Mouse (Mus musculus) gastrocnemius, adult 18-20 months (tissue): ENCODE data around the gene H2afy2. TPM values are rescaled to one million over a fixed set of nuclear protein-coding genes. Genes with fewer than 3 reads are reported as not detected.
A peak's percentile ranks its signal among the peaks of the same experiment; 100 is the strongest.

ENCODE experiments used
- DNase-seq: peaks from one replicate; pipeline ENCODE4 v3.0.0; 2021; ENCODE audit warnings: low spot score
- total RNA-seq, 2 experiments: library from RNA; stranded (reverse); gene quantifications; 2 replicates each; pipeline ENCODE4 v1.2.3; 2021

H2afy2 gene
- total RNA-seq, 2 experiments from 2014 or later = 0.71 to 0.83 TPM

DNA sequence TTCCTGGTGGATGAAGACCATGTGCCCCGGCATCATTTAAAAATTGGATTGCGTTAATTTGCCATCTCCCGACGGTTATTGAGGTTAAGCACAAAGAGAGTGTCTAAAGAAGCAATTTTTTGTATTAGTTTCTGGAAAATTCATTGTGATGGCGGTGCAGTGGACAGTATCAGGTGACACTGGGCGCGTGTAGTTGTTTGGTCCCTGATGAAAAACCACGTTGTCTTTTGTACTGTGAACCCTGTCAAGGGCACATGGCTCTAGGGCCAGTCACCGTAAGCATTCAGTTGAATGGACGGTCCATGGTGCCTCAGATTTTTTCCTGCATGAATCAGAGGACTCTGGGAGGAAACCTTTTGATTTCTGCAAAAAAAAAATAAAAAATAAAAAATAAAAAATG is 467 bp upstream of the H2afy2 start:
- DNase-seq = no peak

DNA sequence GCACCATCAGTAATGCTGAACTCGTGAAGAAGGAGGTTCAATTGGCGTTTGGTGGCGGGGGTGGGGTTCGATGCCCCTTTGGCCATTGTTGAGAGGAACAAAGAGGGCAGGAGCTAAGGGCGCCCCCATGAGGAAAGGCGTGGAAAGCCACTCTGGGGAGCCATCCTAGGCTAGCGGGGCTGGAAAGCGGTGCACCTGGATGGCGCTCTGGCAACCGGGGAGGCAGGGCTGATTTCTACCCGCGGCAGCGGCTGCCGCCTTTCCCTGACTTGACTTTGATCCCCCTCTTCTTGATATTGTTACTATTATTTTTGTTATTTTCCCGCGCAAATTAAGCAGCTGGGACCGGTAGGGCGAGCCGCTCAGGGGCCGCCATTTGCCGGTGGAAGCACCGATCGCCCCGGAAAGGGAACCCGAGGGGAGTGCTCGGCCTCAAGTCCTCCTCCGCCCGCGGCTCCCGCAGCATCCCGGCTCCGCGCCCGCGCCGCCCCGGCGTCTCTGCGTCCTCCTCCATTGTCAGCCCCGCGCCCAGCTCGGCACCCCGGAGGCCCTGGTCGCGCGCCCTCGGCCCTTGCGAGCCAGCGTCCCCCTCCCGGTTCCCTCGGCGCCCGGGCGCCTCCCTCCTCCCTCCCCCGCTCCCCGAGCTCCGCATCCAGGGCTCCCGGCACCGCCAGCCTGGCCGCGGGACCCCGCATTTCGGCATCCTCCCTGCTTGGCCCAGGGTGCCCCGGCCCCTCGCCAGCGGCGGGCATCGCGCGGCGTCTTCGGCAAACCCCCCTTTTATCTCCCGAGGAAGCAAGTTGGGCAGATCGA is 942 bp downstream of the H2afy2 start:
- peak; percentile 7 for DNase-seq

DNA sequence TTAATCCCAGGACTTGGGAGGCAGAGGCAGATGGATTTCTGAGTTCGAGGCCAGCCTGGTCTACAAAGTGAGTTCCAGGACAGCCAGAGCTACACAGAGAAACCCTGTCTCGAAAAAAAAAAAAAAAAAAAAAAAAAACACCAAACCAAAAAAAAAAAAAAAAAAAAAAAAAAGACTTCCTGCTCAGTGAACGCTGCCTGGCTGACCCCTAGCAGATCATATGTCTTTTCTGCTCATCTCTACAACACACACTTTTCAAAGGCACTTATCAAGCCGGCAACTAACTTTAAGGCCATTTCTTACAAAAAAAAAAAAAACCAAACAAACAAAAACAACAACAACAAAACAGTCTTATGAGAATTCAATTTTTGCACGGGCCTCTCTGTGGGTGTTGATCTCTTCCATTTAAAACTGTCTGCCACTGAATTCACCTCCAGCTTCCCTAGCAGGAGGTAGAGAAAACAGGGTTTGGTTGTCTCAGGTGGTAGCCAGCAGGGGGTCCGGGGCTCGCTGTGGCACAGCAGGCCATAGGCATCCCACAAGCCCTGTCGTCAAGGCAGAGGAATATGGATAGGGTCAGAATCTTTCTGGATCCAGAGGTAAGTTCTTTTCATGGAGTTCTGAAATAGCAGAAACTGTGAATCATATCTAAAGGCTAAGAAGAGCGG is 2.4 kb downstream of the H2afy2 start:
- DNase-seq = no peak

DNA sequence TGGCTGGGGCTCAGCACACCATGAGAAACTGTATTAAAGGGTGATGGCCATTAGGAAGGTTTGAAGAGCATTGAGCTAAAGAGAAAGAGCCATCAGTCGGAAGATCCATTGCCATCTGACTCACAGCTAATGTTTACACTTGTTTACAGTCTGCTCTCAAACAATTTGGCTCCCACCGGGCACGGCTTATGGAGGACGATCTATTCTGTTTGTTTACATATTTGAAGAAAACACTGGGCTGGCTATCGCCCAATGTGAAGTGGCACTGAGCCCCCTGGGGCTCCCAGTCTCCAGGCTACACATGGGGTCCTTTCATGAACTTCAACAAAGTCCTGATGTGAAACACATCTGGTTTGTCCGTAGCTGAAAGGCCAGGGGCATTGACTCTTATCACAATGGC is 17.1 kb downstream of the H2afy2 start:
- no peak for DNase-seq

DNA sequence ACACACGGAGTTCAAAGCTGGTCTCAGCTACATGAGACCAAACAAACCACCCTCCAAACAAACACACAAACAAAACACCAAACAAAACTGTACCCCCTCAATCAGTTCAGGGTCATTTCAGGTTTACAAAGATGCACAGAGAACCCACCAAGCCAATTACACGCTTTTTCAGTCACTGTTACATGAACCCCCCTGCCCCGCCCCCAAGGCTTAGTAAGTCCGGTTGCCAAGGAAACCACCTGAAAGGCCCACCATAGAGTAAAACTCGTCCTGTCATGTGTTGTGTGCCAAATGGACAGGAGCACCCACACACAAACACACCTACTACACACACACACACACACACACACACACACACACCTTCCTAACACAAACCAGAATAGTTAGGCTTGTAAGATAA is 18.4 kb downstream of the H2afy2 start:
- DNase-seq = no peak

DNA sequence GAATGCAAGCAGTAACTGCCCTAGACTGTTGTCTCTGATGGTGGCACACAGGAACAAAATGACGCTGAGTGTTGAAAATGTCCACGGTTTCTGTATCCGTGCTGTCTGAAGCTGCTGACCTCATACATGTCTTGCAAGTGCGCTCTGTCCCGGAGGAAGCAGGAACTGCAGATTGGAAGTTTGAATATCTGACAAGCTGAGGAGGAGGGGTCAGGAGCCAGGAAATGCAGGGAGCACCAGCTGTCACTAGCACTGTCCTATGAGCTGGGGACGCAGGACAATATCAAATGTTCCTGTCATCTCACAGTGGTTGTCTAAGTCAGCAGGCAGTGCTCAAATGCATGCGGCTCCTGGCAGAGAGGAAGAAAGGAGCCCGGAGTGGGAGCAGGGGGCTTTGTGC is 19.3 kb downstream of the H2afy2 start:
- no peak for DNase-seq

DNA sequence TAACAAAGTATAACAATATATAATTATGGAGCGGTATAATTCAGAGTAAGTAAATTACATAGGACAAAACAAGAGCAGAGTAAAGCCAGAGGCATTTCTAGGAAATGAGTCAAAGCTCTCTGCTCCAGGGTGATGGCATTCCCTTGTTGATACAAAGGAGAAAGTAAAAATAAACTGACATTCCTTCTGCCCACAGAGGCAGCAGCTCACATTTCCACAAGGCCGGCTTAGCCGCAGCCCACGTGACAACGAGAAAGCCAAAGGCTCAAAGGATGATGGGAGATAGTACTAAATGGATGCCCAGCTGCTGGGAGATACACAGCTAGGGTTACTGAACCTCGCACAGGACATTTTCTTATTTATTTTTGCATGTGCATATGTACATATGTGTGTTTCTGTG is 24.1 kb downstream of the H2afy2 start:
- peak; percentile 21 for DNase-seq

DNA sequence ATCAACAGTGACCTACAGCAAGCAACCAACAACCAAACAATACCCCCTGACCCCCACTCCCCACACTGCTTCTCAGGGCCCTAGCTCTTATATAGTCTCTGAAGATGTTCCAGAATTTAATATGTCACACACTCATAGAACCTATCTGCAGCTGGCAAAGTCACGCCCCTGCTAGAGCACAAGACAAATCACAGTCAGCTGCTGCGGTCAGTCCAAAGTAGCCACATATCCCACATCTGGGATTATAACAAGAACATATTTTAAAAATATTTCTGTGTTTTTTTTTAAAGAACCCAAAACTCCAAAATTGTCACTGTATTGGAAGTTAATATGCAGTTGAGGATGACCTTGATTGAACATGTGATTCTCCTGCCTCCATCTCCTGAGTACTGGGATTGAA is 25.0 kb downstream of the H2afy2 start:
- no peak for DNase-seq

DNA sequence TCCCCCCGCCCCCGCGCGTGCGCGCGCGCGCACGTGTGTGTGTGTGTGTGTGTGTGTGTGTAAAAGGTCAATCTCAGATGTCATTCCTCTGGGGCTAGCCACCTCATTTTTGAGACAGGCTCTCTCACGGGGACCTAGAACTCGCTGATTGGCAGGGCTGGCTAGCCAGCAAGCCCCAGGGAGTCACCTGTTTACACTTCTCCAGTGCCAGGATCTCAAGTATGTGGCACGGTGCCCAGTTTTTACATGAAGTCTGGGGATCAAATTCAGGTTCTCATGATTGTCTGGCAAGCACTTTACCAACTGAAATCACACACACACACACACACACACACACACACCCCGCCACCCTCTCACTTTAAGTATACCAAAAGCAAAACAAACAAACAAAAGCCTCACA is 26.9 kb downstream of the H2afy2 start:
- DNase-seq = peak; percentile 68

DNA sequence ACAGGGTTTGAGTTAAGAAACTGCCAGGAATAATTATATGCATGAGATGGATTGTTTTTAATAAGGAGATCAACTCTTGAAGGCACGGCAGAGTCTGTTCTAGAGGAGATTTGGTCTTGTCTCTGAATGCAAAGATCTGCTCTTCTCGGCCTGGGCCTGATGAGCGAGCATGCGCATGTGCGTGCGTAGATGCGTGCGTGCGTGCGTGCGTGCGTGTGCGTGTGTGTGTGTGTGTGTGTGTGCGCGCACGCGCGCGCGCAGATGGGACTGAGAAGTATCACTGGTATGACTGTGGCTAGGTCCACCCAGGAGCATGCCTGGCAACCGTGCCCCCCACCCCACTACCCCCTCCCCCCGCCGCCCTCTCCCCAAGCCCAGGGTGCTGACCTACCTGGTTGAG is 30.9 kb downstream of the H2afy2 start:
- DNase-seq = no peak

DNA sequence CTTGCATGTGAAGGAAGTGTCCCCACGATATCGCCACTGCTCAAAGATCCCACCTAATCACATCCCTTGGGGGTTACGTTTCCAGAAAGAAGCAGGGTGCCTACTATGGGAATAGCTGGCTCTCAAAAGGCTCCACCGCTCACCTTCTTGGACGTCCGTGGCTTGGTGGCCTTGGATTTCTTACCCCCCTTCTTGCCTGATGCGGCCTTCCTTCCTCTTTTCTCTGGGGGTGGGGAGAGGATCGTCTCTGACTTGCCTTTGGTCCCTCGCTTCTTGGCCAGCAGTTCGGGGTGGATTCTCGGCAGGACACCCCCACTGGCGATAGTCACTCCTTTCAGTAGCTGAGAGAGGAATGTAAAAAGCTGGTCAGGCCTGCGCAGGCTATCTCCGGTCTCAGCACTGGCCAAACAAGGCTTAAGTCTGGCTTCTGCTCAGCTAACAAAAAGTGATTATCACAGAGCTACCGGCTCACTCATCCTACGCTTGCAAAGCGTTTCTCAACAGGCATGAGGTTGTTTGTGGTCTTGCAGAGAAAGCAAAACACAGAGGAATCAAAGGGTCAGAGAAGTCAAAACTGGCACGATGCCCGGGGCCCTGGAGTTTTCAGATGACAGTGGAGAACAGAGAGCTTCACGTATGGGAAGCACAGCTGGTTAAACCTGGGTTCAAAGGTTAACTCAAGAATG is 32.3 kb downstream of the H2afy2 start:
- DNase-seq = no peak

DNA sequence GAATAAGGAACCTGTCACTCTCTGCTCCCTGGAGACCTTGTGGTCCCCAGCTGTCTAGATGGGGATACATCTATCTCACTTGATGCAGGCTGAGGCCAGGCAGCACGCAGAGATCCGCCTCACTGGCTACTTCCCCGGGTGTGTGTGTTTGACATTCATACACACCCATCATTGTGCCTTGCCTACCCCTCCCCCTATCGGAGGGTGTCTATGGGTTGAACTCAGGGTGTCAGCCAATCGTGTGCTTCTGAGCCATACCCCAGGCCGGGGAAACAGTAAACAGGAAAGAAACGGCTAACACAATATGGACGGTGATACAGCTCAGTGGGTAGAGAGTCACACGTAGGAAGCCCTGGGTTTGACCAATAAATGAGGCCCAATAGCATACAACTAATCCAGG is 33.9 kb downstream of the H2afy2 start:
- DNase-seq = no peak

DNA sequence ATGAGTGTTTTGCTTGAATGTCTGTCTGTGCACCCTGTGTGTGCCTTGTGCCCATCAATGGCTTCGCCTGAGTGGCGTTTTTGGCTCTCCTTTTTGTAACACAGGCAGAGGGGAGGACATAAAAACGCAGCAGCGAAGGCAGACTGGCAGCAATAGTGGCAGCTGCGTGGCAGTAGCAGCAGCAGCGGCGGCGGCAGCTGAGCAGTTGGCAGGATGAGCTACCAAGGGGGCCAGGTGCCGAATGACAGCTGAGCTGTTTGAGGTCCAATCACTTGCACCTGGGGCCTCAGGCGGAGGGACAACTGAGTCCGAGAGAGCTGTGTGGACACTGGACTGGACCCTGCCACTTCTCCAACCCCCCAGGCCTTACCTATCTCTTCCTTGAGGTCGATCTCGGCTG is 36.6 kb downstream of the H2afy2 start:
- DNase-seq = no peak

DNA sequence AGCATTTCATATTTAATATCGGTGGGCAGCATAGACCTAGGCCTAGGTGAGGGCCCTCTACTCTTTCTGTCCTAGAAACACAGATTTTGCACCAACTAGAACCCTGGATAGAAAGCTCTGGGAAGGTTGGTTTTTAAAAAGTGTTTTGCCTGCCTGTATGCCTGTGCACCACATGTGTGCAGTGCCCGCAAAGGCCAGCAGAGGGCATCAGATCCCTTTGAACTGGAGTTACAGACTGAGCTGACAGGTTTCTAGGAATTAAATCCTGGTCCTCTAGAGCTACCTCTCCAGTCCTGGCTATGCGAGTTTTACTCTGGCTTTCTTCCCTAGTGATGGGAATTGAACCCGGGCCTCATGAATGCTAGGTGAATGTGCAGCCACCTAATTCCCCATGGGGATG is 38.8 kb downstream of the H2afy2 start:
- no peak for DNase-seq

DNA sequence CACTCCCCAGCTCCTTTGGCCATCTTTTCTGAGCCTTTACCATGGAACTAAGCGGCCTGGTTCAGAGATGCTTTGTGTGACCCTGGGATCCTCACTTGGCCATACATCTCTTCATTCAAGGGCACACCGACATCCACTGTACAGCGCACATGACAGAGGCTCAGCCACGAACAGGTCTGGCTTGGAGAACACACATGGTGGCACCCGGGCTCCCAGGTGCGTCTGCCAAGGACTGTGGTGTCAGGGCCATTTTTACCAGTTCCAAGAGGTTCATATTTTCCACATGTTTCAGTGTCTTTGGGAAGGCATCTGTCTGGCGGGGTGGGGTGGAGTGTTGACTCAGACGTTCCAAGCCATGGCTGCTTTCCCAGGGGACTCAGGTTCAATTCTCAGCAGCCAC is 41.6 kb downstream of the H2afy2 start:
- DNase-seq = no peak

DNA sequence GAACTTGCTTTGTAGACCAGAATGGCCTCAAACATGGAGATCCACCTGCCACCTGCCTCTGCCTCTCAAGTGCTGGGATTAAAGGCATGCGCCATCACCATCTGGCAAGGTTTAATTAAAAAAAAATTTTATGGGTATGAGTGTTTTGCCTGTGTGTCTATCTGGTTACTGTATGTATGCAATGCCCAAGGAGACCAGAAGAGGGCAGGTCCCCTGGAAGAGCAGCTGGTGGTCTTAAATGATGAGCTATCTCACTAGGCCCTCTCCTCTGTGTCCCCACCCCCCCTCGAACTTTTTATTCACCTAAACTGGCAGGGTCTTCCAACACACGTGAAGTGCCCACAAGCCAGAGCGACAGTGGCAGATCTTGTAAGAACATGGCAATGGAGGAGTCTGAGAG is 42.1 kb downstream of the H2afy2 start:
- DNase-seq = no peak

DNA sequence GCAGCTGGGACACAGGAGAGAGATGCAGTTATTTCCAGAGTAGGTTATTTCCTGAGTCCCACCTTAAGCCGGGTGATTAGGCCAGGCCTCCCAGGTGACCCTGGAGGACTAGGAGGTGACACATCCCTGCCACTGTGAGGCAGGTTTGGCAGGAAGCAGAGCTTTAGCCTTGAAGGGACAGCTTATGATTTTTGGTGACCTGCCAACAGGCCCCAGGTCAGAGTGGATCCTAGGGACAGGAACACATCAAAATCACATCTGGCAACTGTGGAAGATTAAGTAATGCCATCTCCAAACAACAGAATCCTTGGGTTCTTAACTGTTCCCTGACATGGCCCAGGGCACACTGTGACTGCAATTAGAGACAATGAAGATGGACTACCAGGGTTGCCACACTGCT is 42.6 kb downstream of the H2afy2 start:
- no peak for DNase-seq

DNA sequence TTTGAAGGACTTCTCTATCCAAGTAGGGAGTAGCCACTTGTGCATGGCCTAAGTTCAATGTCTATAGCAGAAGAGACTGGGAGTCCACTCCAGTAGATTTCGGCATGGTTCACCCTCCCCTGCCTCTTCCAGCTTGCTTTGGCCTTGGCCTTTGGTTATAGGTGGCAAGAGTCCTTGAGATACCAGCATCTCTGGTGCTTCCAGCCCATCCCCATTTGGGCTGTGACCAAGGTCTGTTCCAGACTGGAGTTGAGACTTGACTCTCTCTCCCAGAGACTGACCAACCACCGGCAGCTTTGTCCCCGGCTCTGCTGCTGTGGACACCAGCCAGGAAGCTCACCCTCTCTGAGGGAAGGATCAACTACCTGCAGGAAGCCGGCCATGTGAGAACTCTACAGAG is 45.8 kb downstream of the H2afy2 start:
- no peak for DNase-seq

DNA sequence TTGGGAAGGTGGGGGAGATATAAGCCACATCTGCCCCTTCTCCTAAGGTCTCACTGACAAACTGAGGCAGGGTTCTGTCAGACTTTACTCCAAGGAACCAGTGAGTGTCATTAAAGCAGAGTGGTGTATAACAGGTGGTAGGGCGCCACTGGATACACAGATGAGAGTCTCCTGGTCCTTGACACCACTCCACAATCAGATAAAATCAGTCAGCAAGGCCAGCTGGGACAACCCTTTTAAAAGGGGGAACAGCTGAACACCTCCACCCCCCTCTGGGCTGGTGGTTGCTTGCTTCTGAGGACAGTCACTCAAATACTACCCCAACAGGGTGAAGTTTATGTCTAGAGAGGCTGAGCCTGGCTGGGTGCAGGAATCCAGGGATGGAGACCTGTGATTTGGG is 46.4 kb downstream of the H2afy2 start:
- DNase-seq = no peak

DNA sequence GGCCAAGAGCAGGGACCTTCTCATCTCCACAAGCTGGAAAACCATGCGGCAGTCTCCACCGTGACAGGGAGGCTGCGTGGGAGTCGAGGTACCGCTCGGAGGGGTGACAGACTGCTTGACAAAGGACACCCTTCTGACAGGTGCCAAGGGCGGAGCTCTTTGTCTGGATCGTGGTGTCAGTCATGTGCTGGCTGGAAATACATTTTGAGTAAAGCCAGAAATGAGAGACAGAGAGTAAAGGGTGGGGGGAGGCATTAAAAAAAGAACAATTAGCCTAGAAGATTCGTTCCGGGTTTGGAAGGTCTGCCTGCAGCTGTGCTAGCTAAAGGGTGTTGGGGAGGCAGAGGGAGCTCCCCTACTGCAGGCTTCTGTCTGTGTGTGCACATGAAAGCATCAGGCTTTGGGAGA is 47.3 kb downstream of the H2afy2 start:
- no peak for DNase-seq

DNA sequence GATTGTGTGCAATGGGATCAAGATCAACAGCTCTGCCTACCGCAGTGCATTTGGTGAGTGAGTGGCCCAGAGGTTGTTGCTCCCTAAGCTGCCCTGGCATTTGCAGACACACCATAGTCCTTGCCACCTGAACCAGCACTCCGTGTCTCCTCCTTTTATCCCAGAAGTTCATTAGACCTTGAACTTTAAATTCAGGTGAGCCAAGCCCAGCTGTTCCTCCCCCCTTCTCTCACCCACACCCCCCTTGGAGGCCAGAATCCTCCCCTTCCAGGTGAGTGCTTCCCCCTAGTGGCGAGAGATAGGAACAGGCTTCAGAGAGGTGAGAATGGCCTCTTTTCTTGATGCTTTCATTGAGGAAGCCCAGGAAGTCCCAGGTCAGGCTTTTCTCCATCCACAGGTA is 49.6 kb downstream of the H2afy2 start:
- peak; percentile 35 for DNase-seq

DNA sequence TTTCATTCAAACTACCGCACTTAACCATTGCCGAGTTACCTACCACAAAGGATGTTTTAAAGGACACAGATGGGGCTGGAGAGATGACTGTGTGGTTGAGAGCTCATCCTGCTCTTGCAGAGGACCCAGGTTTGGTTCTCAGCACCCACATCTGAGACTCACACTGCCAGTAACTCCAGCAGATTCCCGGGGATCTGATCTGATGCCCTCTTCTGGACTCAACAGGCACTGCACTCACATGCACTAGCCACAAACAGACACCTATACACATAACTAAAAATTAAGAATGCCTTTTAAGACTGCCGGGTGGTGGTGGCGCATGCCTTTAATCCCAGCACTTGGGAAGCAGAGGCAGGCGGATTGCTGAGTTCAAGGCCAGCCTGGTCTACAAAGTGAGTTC is 53.8 kb downstream of the H2afy2 start:
- no peak for DNase-seq

DNA sequence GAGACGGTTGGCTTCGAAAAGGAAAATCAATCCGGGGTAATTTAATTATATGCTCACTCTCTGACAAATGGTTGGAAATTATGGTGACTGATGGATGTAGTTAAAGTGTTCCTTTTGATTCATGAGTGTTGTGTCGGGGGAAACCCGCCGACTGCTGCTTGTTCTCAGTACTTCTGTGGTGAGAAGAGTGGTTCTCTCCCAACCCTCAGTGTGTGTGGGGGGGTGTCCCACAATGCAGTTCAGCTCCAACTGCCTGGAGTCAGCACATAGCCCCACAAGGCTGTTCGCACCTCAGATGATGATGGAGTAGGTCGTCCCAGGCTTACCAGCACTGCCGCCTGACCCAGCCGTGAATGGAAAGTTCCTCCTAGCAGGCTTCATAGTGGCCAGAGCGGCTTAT is 54.8 kb downstream of the H2afy2 start:
- DNase-seq = no peak
